Mouse (Mus musculus) CH12.LX (cell line): ENCODE data around the gene Olfr689.

Experiments used
- CHD1 ChIP-seq: IDR thresholded peaks from 2 replicates; pipeline ENCODE4 v1.6.1; 2012; ENCODE audit warnings: low read depth, low read length, improper control_type of control experiment, inconsistent platforms
- CTCF ChIP-seq, 2 experiments: IDR thresholded peaks in 1 of 2; conservative IDR thresholded peaks in 1 of 2; 2 replicates each; pipeline ENCODE4 v1.5.1; 2011 to 2012; ENCODE audit warnings: low read depth in 2 of 2, low read length in 2 of 2, improper control_type of control experiment in 1 of 2, inconsistent platforms in 1 of 2, mild to moderate bottlenecking in 1 of 2, moderate library complexity in 1 of 2
- EP300 ChIP-seq: IDR thresholded peaks from 2 replicates; pipeline ENCODE4 v1.6.1; 2011; ENCODE audit warnings: low read length, improper control_type of control experiment
- GABPA ChIP-seq: IDR thresholded peaks from 2 replicates; pipeline ENCODE4 v1.6.1; 2012; ENCODE audit warnings: low read depth, low read length, improper control_type of control experiment, inconsistent platforms; ENCODE audit not compliant: insufficient replicate concordance
- POLR2A ChIP-seq: IDR thresholded peaks from 2 replicates; pipeline ENCODE4 v1.6.1; 2011; ENCODE audit warnings: low read depth, mild to moderate bottlenecking, improper control_type of control experiment, low read length
- POLR2AphosphoS2 ChIP-seq: IDR thresholded peaks from 2 replicates; pipeline ENCODE4 v1.6.1; 2011; ENCODE audit warnings: low read depth, low read length, improper control_type of control experiment
- ZKSCAN1 ChIP-seq: IDR thresholded peaks from 2 replicates; pipeline ENCODE4 v1.6.1; 2012; ENCODE audit warnings: low read depth, inconsistent platforms, low read length, improper control_type of control experiment, borderline replicate concordance

GRCm38 (mm10) chr7:105368521-105368920 is 57.6 kb downstream of the Olfr689 start:
- TF ChIP-seq CTCF (conservative IDR thresholded peaks at IDR 0.05 in 1 of 2, IDR thresholded peaks at IDR 0.05 in 1 of 2; ENCODE audit: low read depth in 2 of 2, low read length in 2 of 2) (no peak), POLR2A (no peak), POLR2AphosphoS2 (no peak), EP300 (no peak), CHD1 (no peak), GABPA (no peak), ZKSCAN1 (no peak)
